In the genomic region with DNA sequence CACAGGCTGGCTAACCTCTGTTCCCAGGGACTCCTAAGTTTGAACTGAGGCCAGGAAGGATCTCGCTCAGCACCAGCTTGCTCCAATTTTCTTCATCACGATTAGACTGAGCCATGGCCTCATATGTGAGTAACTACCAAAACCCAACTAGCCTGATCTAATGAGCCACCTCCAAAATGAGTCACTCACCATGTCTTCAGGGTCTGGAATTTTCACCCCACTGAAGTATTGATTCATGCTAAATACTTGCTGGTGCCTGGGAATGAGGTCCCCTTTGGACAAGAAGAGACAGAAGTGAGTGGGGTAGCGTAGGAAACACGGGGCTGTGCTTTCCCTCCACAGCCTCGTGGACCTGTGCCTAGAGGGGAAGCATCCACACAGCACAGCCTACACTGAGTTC, we compare ENCODE assay signal across 16 mouse cellular contexts. TPM values are rescaled to one million over a fixed set of nuclear protein-coding genes. Genes with fewer than 3 reads are reported as not detected.
"Had no signal": no experiment of that assay in that cellular context is flagged by ENCODE, and none has a peak within 500 bp of the region (broad histone marks: within the 10 kb centered on the region; RNA-seq: fewer than 3 reads in every experiment).

No protein-coding gene starts in this region.

- H3K4me2 ChIP-seq: limb, embryonic 13.5 days; midbrain, embryonic 11.5 days; stomach, embryonic 15.5 days had no signal

- H3K27ac ChIP-seq: kidney, postnatal 0 days; limb, embryonic 10.5 days; limb, embryonic 13.5 days; stomach, embryonic 15.5 days had no signal

- H3K9ac ChIP-seq: limb, embryonic 13.5 days; stomach, embryonic 15.5 days had no signal

- H3K9me3 ChIP-seq: limb, embryonic 10.5 days; limb, embryonic 13.5 days; stomach, embryonic 15.5 days had no signal

- H3K4me3 ChIP-seq: limb, embryonic 10.5 days; limb, embryonic 13.5 days; stomach, embryonic 15.5 days had no signal

- DNase-seq: kidney, adult 2 months; kidney, postnatal 25 days; lung, adult 2 months; lung, postnatal 14 days; lung, postnatal 4 days; midbrain, embryonic 14.5 days; right cerebral cortex, postnatal 25 days; spleen, adult 18-20 months; thymus, postnatal 25 days had no signal

- H3K27me3 ChIP-seq: limb, embryonic 13.5 days had no signal

- ATAC-seq: intestine, embryonic 16.5 days had no signal

- H3K36me3 ChIP-seq: limb, embryonic 10.5 days; limb, embryonic 13.5 days; stomach, embryonic 15.5 days had no signal

RNA-seq across cellular contexts. Expression of a gene that starts 37.1 kb away (rescaled TPM):
- total RNA-seq: megakaryocyte progenitor cell, adult 5-6 weeks had no signal
